Mouse (Mus musculus): ENCODE results near the gene Gm42420. TPM values are rescaled to one million over a fixed set of nuclear protein-coding genes. Genes with fewer than 3 reads are reported as not detected.
A peak's percentile ranks its signal among the peaks of the same experiment; 100 is the strongest.

Gene Gm42420
- polyA plus RNA-seq, 1 experiment from 2014 or later: 0.79 TPM

- Histone ChIP-seq H3K4me3 (no peak overlapping the region), H3K9me3 (replicated peaks) (no peaks in the 10 kb centered on the region), H3K4me1 (no peaks in the 10 kb centered on the region), H3K36me3 (peaks cover 42% of the 10 kb centered on the region), H3K27me3 (ENCODE audit: low read depth, poor library complexity, severe bottlenecking) (no peaks in the 10 kb centered on the region), H3K27ac (no peak overlapping the region)
- DNase-seq (ENCODE audit: low spot score): no peak
- WGBS: 86% methylated on average over 7 of the region's 7 CpGs
Observed at GRCm38 (mm10) chr6:39581087-39581784, 4.3 kb upstream of the Gm42420 start.

- Histone ChIP-seq H3K27ac (no peak overlapping the region), H3K27me3 (ENCODE audit: low read depth, poor library complexity, severe bottlenecking) (no peaks in the 10 kb centered on the region), H3K9me3 (replicated peaks) (no peaks in the 10 kb centered on the region), H3K4me3 (no peak overlapping the region), H3K4me1 (peaks cover 13% of the 10 kb centered on the region), H3K36me3 (peaks cover 25% of the 10 kb centered on the region)
- DNase-seq (ENCODE audit: low spot score): no peak
- 96% methylated on average over 4 of the region's 4 CpGs for WGBS
Observed at GRCm38 (mm10) chr6:39591481-39591880, 5.9 kb downstream of the Gm42420 start.

GRCm38 (mm10) chr6:39592401-39593214, 7.1 kb downstream of the Gm42420 start, which contains the start of gene Ndufb2:
Gene Ndufb2 (plus strand): TSS chr6:39592574.
- peak within 1 kb of the TSS; percentile 86 for H3K4me3 ChIP-seq
- WGBS: under 1% methylated on average over 56 of the region's 56 CpGs
- peak within 1 kb of the TSS; percentile 94 for H3K27ac ChIP-seq
- no peaks in the 10 kb centered on the region for H3K27me3 ChIP-seq (ENCODE audit: low read depth, poor library complexity, severe bottlenecking)
- no peaks in the 10 kb centered on the region for H3K9me3 ChIP-seq (replicated peaks)
- peaks cover 13% of the 10 kb centered on the region for H3K4me1 ChIP-seq
- peaks cover 29% of the 10 kb centered on the region for H3K36me3 ChIP-seq
- peak; percentile 98 for DNase-seq (ENCODE audit: low spot score)

GRCm38 (mm10) chr6:39600851-39601250, 15.3 kb downstream of the Gm42420 start:
- Histone ChIP-seq H3K9me3 (replicated peaks) (no peaks in the 10 kb centered on the region), H3K4me3 (no peak overlapping the region), H3K36me3 (peaks cover 66% of the 10 kb centered on the region), H3K4me1 (no peaks in the 10 kb centered on the region), H3K27ac (no peak overlapping the region), H3K27me3 (ENCODE audit: low read depth, poor library complexity, severe bottlenecking) (no peaks in the 10 kb centered on the region)
- no peak for DNase-seq (ENCODE audit: low spot score)
- 97% methylated on average over 3 of the region's 3 CpGs for WGBS

- Histone ChIP-seq H3K4me3 (no peak overlapping the region), H3K27ac (no peak overlapping the region), H3K36me3 (peaks cover 59% of the 10 kb centered on the region), H3K27me3 (ENCODE audit: low read depth, poor library complexity, severe bottlenecking) (no peaks in the 10 kb centered on the region), H3K4me1 (no peaks in the 10 kb centered on the region), H3K9me3 (replicated peaks) (no peaks in the 10 kb centered on the region)
- no peak for DNase-seq (ENCODE audit: low spot score)
- WGBS: 86% methylated on average over 3 of the region's 3 CpGs
Observed at GRCm38 (mm10) chr6:39601828-39602227, 16.3 kb downstream of the Gm42420 start.

GRCm38 (mm10) chr6:39604565-39604964, 19.0 kb downstream of the Gm42420 start:
- Histone ChIP-seq H3K27ac (no peak overlapping the region), H3K4me1 (no peaks in the 10 kb centered on the region), H3K27me3 (ENCODE audit: low read depth, poor library complexity, severe bottlenecking) (no peaks in the 10 kb centered on the region), H3K4me3 (no peak overlapping the region), H3K36me3 (peaks cover 40% of the 10 kb centered on the region), H3K9me3 (replicated peaks) (no peaks in the 10 kb centered on the region)
- 90% methylated on average over 5 of the region's 5 CpGs for WGBS
- no peak for DNase-seq (ENCODE audit: low spot score)

GRCm38 (mm10) chr6:39606056-39606455, 20.5 kb downstream of the Gm42420 start:
- H3K36me3 ChIP-seq: peaks cover 31% of the 10 kb centered on the region
- no peak overlapping the region for H3K27ac ChIP-seq
- no peak for DNase-seq (ENCODE audit: low spot score)
- no peaks in the 10 kb centered on the region for H3K4me1 ChIP-seq
- 94% methylated on average over 6 of the region's 6 CpGs for WGBS
- no peaks in the 10 kb centered on the region for H3K27me3 ChIP-seq (ENCODE audit: low read depth, poor library complexity, severe bottlenecking)
- H3K4me3 ChIP-seq: no peak overlapping the region
- no peaks in the 10 kb centered on the region for H3K9me3 ChIP-seq (replicated peaks)

- 87% methylated on average over 3 of the region's 3 CpGs for WGBS
- H3K4me1 ChIP-seq: no peaks in the 10 kb centered on the region
Observed at GRCm38 (mm10) chr6:39606862-39607261, 21.3 kb downstream of the Gm42420 start.

GRCm38 (mm10) chr6:39607365-39607764, 21.8 kb downstream of the Gm42420 start:
- Histone ChIP-seq H3K4me1 (no peaks in the 10 kb centered on the region), H3K4me3 (no peak overlapping the region), H3K36me3 (peaks cover 29% of the 10 kb centered on the region), H3K27me3 (ENCODE audit: low read depth, poor library complexity, severe bottlenecking) (no peaks in the 10 kb centered on the region), H3K9me3 (replicated peaks) (no peaks in the 10 kb centered on the region), H3K27ac (no peak overlapping the region)
- DNase-seq (ENCODE audit: low spot score): no peak
- WGBS: 86% methylated on average over 5 of the region's 5 CpGs

More at GRCm38 (mm10) chr6:39606862-39607261, 21.3 kb downstream of the Gm42420 start:
- peaks cover 30% of the 10 kb centered on the region for H3K36me3 ChIP-seq
- H3K4me3 ChIP-seq: no peak overlapping the region
- H3K9me3 ChIP-seq (replicated peaks): no peaks in the 10 kb centered on the region
- no peaks in the 10 kb centered on the region for H3K27me3 ChIP-seq (ENCODE audit: low read depth, poor library complexity, severe bottlenecking)
- no peak overlapping the region for H3K27ac ChIP-seq
- no peak for DNase-seq (ENCODE audit: low spot score)

- no peak for DNase-seq (ENCODE audit: low spot score)
- no peaks in the 10 kb centered on the region for H3K4me1 ChIP-seq
- no peak overlapping the region for H3K27ac ChIP-seq
- no peak overlapping the region for H3K4me3 ChIP-seq
- peaks cover 39% of the 10 kb centered on the region for H3K36me3 ChIP-seq
- H3K27me3 ChIP-seq (ENCODE audit: low read depth, poor library complexity, severe bottlenecking): no peaks in the 10 kb centered on the region
- 79% methylated on average over 2 of the region's 2 CpGs for WGBS
- H3K9me3 ChIP-seq (replicated peaks): no peaks in the 10 kb centered on the region
Observed at GRCm38 (mm10) chr6:39610207-39610606, 24.7 kb downstream of the Gm42420 start.

GRCm38 (mm10) chr6:39611296-39611695, 25.7 kb downstream of the Gm42420 start:
- no peak overlapping the region for H3K4me3 ChIP-seq
- no peaks in the 10 kb centered on the region for H3K27me3 ChIP-seq (ENCODE audit: low read depth, poor library complexity, severe bottlenecking)
- H3K9me3 ChIP-seq (replicated peaks): no peaks in the 10 kb centered on the region
- DNase-seq (ENCODE audit: low spot score): no peak
- peaks cover 49% of the 10 kb centered on the region for H3K36me3 ChIP-seq
- no peaks in the 10 kb centered on the region for H3K4me1 ChIP-seq
- 91% methylated on average over 2 of the region's 2 CpGs for WGBS
- no peak overlapping the region for H3K27ac ChIP-seq

All from limb, embryonic 10.5 days (tissue).